Mouse (Mus musculus): ENCODE measurements around the gene Msgn1. TPM values are rescaled to one million over a fixed set of nuclear protein-coding genes. Genes with fewer than 3 reads are reported as not detected.

The Msgn1 gene
- not detected in 2 replicates for polyA plus RNA-seq (2014; fragmentation: Nextera tagmentation; extraction: Ambion mirVana)

DNA sequence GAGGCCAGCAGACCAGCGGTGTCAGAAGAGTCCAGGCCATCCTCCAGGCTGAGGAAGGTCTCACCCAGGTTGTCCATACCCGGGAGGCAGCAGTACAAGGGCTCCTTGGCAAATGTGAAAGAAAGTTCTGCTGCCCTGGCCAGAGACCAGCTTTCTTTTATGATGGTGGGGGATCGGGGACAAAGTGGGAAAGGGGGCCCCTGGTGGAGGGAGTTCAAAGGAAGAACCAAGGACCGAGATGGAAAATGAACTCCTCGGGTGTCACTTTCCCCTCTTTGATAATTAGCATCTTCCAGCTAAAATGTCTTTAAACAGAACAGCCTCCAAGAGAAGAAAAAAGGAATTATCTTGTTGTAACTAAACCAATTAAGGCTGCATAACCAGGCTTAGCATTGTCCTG is at the start of gene Msgn1:
Gene Msgn1, minus strand, starts transcription at position 101 of the 400 bp plus-strand sequence.
- Histone ChIP-seq H3K4me3 (replicated peaks; ENCODE audit: low read length) (no peak within 1 kb of the TSS), H3K4me2 (replicated peaks) (no peak within 1 kb of the TSS), H3K9me3 (ENCODE audit: control insufficient read depth, low read length) (no peaks in the 10 kb centered on the region), H3K27ac (no peak within 1 kb of the TSS), H3K27me3 (ENCODE audit: control insufficient read depth, insufficient read depth, low read length) (no peaks in the 10 kb centered on the region), H3K36me3 (replicated peaks; ENCODE audit: control insufficient read depth, insufficient read depth) (no peaks in the 10 kb centered on the region), H3K9ac (no peak within 1 kb of the TSS), H3K4me1 (replicated peaks; ENCODE audit: control insufficient read depth, insufficient read depth, low read length) (no peaks in the 10 kb centered on the region)
- ATAC-seq (ENCODE audit: low FRiP score) = no peak
- WGBS = 65% methylated on average over 5 of the region's 5 CpGs
- DNase-seq (ENCODE audit: low spot score) = no peak

DNA sequence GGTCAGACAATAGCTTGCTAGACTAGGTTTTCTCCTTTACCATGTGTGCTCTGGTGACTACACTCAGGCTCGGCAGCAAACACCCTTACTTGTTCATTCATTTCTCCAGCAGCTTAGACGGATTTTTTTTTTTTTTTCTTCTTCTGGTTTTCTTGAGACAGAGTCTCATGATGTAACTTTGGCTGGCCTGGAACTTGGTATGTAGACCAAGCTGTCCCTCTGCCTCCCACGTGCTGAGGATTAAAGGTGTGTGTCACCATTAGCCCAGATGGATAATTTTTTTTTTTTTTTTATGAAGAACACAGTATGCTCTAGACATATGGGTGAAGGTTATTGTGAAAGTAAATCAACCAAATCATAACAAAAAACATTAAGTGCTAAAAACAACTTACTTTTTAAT is 41.5 kb upstream of the Msgn1 start:
- 79% methylated on average over 3 of the region's 3 CpGs for WGBS
- Histone ChIP-seq H3K36me3 (replicated peaks; ENCODE audit: control insufficient read depth, insufficient read depth) (no peaks in the 10 kb centered on the region), H3K4me2 (replicated peaks) (no peak overlapping the region), H3K27me3 (ENCODE audit: control insufficient read depth, insufficient read depth, low read length) (no peaks in the 10 kb centered on the region), H3K9me3 (ENCODE audit: control insufficient read depth, low read length) (no peaks in the 10 kb centered on the region), H3K4me3 (replicated peaks; ENCODE audit: low read length) (no peak overlapping the region), H3K27ac (no peak overlapping the region), H3K9ac (no peak overlapping the region), H3K4me1 (replicated peaks; ENCODE audit: control insufficient read depth, insufficient read depth, low read length) (no peaks in the 10 kb centered on the region)
- DNase-seq (ENCODE audit: low spot score) (no peak), ATAC-seq (ENCODE audit: low FRiP score) (no peak)

DNA sequence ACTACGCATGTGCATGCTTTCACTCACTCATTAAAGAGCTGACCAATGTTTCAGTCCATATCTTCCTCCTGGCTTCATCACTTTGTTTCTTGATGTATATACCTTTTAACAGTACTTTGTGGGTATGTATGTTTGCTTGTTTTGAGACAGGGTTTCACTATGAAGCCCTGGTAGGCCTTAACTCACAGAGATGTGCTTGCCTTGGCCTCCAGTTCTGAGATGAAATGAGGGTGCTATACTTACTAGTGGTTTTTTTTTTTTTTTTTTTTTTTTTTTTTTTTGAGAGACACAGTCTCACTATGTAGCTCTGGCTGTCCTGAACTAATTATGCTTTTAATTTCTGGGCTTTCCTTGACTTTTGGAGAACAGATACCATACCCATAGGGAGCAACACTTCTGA is 38.7 kb upstream of the Msgn1 start:
- no peak for ATAC-seq (ENCODE audit: low FRiP score)
- no peaks in the 10 kb centered on the region for H3K4me1 ChIP-seq (replicated peaks; ENCODE audit: control insufficient read depth, insufficient read depth, low read length)

DNA sequence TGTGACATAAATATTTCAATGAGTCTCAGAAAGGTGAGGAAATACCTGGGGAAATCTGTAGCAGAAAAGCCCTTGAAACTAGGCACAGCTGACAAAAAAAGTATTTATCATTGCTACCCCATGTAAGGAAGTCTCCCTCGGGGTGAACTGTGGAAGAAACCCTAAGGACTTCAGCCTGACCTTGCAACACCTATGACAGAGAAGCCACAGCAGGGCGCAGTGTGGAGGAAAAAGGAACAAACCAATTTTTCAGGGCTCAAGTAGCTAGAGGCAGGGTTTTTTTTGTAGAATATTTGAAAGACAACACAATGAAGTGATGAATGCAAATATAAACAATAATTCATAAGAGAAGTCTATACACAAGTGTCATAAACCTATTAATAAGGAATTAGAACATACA is 27.2 kb upstream of the Msgn1 start:
- no peak overlapping the region for H3K4me2 ChIP-seq (replicated peaks)
- WGBS = 69% methylated on average over 2 of the region's 2 CpGs

More for the DNA sequence above, 38.7 kb upstream of the Msgn1 start:
- H3K27ac ChIP-seq = no peak overlapping the region
- H3K27me3 ChIP-seq (ENCODE audit: control insufficient read depth, insufficient read depth, low read length) = no peaks in the 10 kb centered on the region
- H3K4me2 ChIP-seq (replicated peaks) = no peak overlapping the region
- WGBS = 98% methylated on average over 1 of the region's 1 CpGs
- H3K36me3 ChIP-seq (replicated peaks; ENCODE audit: control insufficient read depth, insufficient read depth) = no peaks in the 10 kb centered on the region
- no peak overlapping the region for H3K4me3 ChIP-seq (replicated peaks; ENCODE audit: low read length)
- H3K9me3 ChIP-seq (ENCODE audit: control insufficient read depth, low read length) = no peaks in the 10 kb centered on the region
- no peak overlapping the region for H3K9ac ChIP-seq
- DNase-seq (ENCODE audit: low spot score) = no peak

DNA sequence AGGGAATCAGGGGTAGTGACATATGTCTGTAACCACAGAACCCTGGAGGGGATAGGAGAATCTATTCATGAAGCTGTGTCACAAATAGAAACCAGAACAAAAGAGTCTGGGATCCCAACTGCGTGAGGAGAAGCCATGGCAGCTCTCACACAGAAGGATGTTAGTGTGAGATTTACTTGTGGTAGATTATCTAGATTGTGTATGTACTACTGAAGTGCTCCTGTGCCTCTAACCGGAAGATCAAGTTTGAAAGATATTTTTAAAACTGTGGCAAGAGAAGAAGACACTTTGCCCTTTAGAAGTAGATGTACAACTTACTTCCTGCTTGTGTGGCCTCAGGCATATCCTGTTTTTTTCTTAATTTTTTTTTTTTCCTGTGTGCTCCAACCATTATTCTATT is 21.5 kb upstream of the Msgn1 start:
- DNase-seq (ENCODE audit: low spot score) (no peak), ATAC-seq (ENCODE audit: low FRiP score) (no peak)
- no peak overlapping the region for H3K27ac ChIP-seq
- no peaks in the 10 kb centered on the region for H3K27me3 ChIP-seq (ENCODE audit: control insufficient read depth, insufficient read depth, low read length)
- no peaks in the 10 kb centered on the region for H3K4me1 ChIP-seq (replicated peaks; ENCODE audit: control insufficient read depth, insufficient read depth, low read length)
- H3K36me3 ChIP-seq (replicated peaks; ENCODE audit: control insufficient read depth, insufficient read depth) = no peaks in the 10 kb centered on the region
- 76% methylated on average over 2 of the region's 2 CpGs for WGBS
- H3K4me3 ChIP-seq (replicated peaks; ENCODE audit: low read length) = no peak overlapping the region
- no peak overlapping the region for H3K9ac ChIP-seq
- H3K9me3 ChIP-seq (ENCODE audit: control insufficient read depth, low read length) = no peaks in the 10 kb centered on the region
- no peak overlapping the region for H3K4me2 ChIP-seq (replicated peaks)

More for the DNA sequence above, 27.2 kb upstream of the Msgn1 start:
- Histone ChIP-seq H3K9ac (no peak overlapping the region), H3K4me3 (replicated peaks; ENCODE audit: low read length) (no peak overlapping the region), H3K9me3 (ENCODE audit: control insufficient read depth, low read length) (no peaks in the 10 kb centered on the region), H3K36me3 (replicated peaks; ENCODE audit: control insufficient read depth, insufficient read depth) (no peaks in the 10 kb centered on the region), H3K27ac (no peak overlapping the region), H3K27me3 (ENCODE audit: control insufficient read depth, insufficient read depth, low read length) (no peaks in the 10 kb centered on the region), H3K4me1 (replicated peaks; ENCODE audit: control insufficient read depth, insufficient read depth, low read length) (no peaks in the 10 kb centered on the region)
- no peak for ATAC-seq (ENCODE audit: low FRiP score)
- no peak for DNase-seq (ENCODE audit: low spot score)

DNA sequence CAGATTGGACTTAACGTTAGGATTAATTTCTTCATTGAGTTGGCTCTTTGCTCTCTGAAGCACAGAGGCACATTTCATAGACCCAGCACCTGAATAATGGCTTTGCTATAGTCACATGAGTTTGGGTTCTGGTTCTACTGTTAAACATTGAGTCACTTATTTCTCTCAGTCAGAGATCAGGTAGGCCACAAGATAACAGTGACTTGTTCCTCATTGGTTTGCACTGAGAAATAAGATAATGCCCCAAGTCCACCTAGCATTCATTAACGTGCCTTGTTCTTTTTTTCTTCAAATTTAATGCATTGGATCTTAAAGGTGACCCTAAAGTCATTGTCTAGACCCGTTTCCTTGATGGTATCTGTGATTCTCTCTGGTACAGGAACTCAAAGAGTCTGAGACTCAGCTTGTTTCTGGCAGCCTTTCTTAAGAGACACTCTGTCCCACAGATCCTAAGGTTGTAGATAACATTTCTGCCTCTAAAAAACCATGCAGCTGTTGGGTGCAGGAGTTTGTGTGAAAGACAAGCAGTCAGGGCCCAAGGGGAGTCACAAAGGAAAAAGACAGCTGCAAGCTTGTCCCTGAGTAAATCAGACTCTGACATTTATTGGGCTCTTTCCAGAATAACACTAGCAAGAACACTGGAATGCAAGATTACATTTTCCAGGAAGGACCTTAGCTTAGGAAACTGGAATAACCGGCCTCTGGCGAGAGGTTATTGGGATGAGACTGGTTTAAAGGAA is 17.9 kb upstream of the Msgn1 start:
- H3K9ac ChIP-seq = no peak overlapping the region
- H3K27me3 ChIP-seq (ENCODE audit: control insufficient read depth, insufficient read depth, low read length) = no peaks in the 10 kb centered on the region
- no peak overlapping the region for H3K27ac ChIP-seq
- DNase-seq (ENCODE audit: low spot score) (no peak), ATAC-seq (ENCODE audit: low FRiP score) (no peak)
- WGBS = 86% methylated on average over 5 of the region's 5 CpGs
- no peaks in the 10 kb centered on the region for H3K9me3 ChIP-seq (ENCODE audit: control insufficient read depth, low read length)
- H3K36me3 ChIP-seq (replicated peaks; ENCODE audit: control insufficient read depth, insufficient read depth) = no peaks in the 10 kb centered on the region
- H3K4me3 ChIP-seq (replicated peaks; ENCODE audit: low read length) = no peak overlapping the region
- H3K4me2 ChIP-seq (replicated peaks) = no peak overlapping the region
- peaks cover 6% of the 10 kb centered on the region; the same call in 1 of the 2 replicates for H3K4me1 ChIP-seq (replicated peaks; ENCODE audit: control insufficient read depth, insufficient read depth, low read length)

DNA sequence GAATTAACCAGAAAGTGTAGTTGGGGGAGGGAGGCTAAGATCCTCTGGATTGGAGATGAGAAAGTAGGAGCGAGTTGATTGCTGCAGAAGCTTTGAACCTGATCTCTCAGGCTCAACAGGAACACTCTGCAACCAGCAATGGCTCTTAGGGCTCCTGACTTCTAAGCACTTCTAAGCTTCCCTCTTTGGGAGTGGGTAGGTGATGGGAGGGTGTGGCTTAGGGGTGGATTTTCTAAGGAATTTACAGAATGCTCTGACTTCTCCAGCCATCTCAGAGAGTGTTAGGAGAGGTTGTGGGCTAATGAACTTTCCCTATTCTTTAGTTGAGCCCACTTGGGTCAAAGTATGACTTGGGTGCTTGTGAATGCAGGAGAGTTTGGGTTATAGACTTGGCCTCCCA is 17.4 kb upstream of the Msgn1 start:
- H3K4me1 ChIP-seq (replicated peaks; ENCODE audit: control insufficient read depth, insufficient read depth, low read length) = peaks cover 10% of the 10 kb centered on the region; the same call in 1 of the 2 replicates
- no peak overlapping the region for H3K4me3 ChIP-seq (replicated peaks; ENCODE audit: low read length)
- H3K9ac ChIP-seq = no peak overlapping the region
- ATAC-seq (ENCODE audit: low FRiP score) (no peak), DNase-seq (ENCODE audit: low spot score) (no peak)
- no peaks in the 10 kb centered on the region for H3K9me3 ChIP-seq (ENCODE audit: control insufficient read depth, low read length)
- no peak overlapping the region for H3K27ac ChIP-seq
- H3K27me3 ChIP-seq (ENCODE audit: control insufficient read depth, insufficient read depth, low read length) = no peaks in the 10 kb centered on the region
- H3K4me2 ChIP-seq (replicated peaks) = no peak overlapping the region
- H3K36me3 ChIP-seq (replicated peaks; ENCODE audit: control insufficient read depth, insufficient read depth) = no peaks in the 10 kb centered on the region
- WGBS = 46% methylated on average over 1 of the region's 1 CpGs

DNA sequence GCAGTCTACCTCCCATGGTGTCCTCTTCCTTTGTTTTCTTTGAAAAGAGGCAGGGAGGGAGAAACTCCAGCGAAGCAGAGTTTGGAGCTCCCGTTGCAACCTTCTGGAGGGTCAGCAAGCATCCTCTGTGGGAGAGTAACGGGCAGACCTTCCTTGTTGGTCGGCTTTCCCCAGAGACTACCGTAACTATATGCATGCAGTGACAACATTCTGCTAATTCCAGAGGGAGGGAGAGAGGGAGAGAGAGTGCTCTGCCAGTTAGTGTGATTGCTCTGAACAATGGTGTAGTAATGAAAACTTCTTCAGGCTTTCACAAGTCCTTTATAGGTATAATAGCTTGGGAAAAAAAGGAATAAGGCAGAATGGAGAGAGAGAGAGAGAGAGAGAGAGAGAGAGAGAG is 15.9 kb upstream of the Msgn1 start:
- no peak overlapping the region for H3K27ac ChIP-seq
- H3K36me3 ChIP-seq (replicated peaks; ENCODE audit: control insufficient read depth, insufficient read depth) = no peaks in the 10 kb centered on the region
- H3K4me3 ChIP-seq (replicated peaks; ENCODE audit: low read length) = no peak overlapping the region
- DNase-seq (ENCODE audit: low spot score) (no peak), ATAC-seq (ENCODE audit: low FRiP score) (no peak)
- H3K4me2 ChIP-seq (replicated peaks) = no peak overlapping the region
- peaks cover 10% of the 10 kb centered on the region; the same call in 1 of the 2 replicates for H3K4me1 ChIP-seq (replicated peaks; ENCODE audit: control insufficient read depth, insufficient read depth, low read length)
- H3K9me3 ChIP-seq (ENCODE audit: control insufficient read depth, low read length) = no peaks in the 10 kb centered on the region
- 2% methylated on average over 5 of the region's 5 CpGs for WGBS
- H3K27me3 ChIP-seq (ENCODE audit: control insufficient read depth, insufficient read depth, low read length) = no peaks in the 10 kb centered on the region
- no peak overlapping the region for H3K9ac ChIP-seq

DNA sequence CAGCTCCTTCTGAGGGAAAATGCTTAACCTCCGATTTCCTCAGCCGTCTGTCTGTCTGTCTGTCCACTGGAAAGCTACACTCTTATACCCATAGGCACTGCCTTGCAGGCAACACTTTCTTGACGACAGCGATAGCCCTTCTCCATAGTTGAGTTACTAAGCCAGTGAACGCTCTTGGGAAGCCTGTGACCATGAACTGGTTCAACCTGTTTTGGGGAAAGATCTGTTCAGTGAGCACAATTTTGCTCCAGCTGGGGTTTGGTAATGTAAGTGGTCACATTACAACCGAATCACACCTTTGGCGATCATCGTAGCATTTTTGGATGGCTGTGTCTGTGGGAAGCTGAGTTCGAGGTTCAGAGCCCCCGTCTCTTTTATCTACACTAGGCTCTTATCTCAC is 14.3 kb upstream of the Msgn1 start:
- peaks cover 10% of the 10 kb centered on the region; the same call in 1 of the 2 replicates for H3K4me1 ChIP-seq (replicated peaks; ENCODE audit: control insufficient read depth, insufficient read depth, low read length)
- DNase-seq (ENCODE audit: low spot score) (no peak), ATAC-seq (ENCODE audit: low FRiP score) (no peak)
- no peak overlapping the region for H3K9ac ChIP-seq
- H3K27me3 ChIP-seq (ENCODE audit: control insufficient read depth, insufficient read depth, low read length) = no peaks in the 10 kb centered on the region
- no peaks in the 10 kb centered on the region for H3K36me3 ChIP-seq (replicated peaks; ENCODE audit: control insufficient read depth, insufficient read depth)
- H3K4me2 ChIP-seq (replicated peaks) = no peak overlapping the region
- 96% methylated on average over 10 of the region's 10 CpGs for WGBS
- H3K27ac ChIP-seq = no peak overlapping the region
- H3K4me3 ChIP-seq (replicated peaks; ENCODE audit: low read length) = no peak overlapping the region
- H3K9me3 ChIP-seq (ENCODE audit: control insufficient read depth, low read length) = no peaks in the 10 kb centered on the region
